Mouse (Mus musculus): ENCODE results near the gene Eif4ebp2.

DNA sequence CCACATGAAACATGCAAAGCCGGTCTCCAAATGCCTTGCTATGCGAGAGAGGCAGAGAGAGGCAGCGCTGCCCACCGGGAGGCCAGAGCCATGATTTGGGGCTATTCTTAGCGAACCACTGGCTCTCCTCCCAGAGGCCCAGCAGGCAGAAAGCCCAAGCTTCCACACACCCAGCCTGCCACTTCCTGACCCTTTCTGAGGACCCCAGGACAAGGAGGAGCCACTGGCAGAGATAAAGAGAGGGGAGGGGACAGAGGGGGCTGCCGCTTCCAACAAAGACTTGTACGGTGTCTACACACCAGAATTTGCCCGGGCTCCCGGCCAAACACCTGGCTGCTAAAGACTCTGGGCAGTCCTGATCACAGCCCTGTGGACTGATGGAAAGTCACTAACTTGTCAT is 72.3 kb downstream of the Eif4ebp2 start:
- TF ChIP-seq POLR2A (IDR thresholded peaks at IDR 0.05; ENCODE audit: insufficient read depth, low read depth, low read length) (no peak), CTCF (IDR thresholded peaks at IDR 0.05; ENCODE audit: insufficient read depth, low read depth, low read length) (no peak)
